Mouse (Mus musculus) liver, embryonic 12.5 days (tissue): ENCODE measurements at regions not wholly inside any gene's neighbourhood (a gene's known extent, or its start where the extent isn't known, plus 50 kb on each side); places are given as distances from the start of the nearest gene placed in this dataset.
A peak's percentile ranks its signal among the peaks of the same experiment; 100 is the strongest.

Experiments
- ATAC-seq: fragments of 200-750 bp; cut with Nextera tagmentation; 2 replicates; pipeline ENCODE4 v1.8.0; 2017; ENCODE audit warnings: moderate number of reproducible peaks, mild to moderate bottlenecking, moderate library complexity
- H3K27ac ChIP-seq: fragments of 300-500 bp; sonication (generic); 2 replicates; pipeline ENCODE4 v1.5.1; 2016; ENCODE audit warnings: mild to moderate bottlenecking
- H3K27me3 ChIP-seq: fragments of 300-500 bp; sonication (generic); replicated peaks from 2 replicates; pipeline ENCODE4 v1.6.1; 2016; ENCODE audit warnings: mild to moderate bottlenecking, moderate library complexity
- H3K36me3 ChIP-seq: fragments of 300-500 bp; sonication (generic); 2 replicates; pipeline ENCODE4 v1.6.1; 2016; ENCODE audit warnings: mild to moderate bottlenecking, moderate library complexity
- H3K4me1 ChIP-seq: fragments of 300-500 bp; sonication (generic); 2 replicates; pipeline ENCODE4 v1.6.1; 2016
- H3K4me2 ChIP-seq: fragments of 300-500 bp; sonication (generic); 2 replicates; pipeline ENCODE4 v1.6.1; 2016; ENCODE audit warnings: mild to moderate bottlenecking, moderate library complexity
- H3K4me3 ChIP-seq: fragments of 300-500 bp; sonication (generic); 2 replicates; pipeline ENCODE4 v1.5.1; 2016; ENCODE audit warnings: mild to moderate bottlenecking, moderate library complexity
- H3K9ac ChIP-seq: fragments of 300-500 bp; sonication (generic); 2 replicates; pipeline ENCODE4 v1.6.1; 2016; ENCODE audit warnings: mild to moderate bottlenecking, moderate library complexity
- H3K9me3 ChIP-seq: fragments of 300-500 bp; sonication (generic); replicated peaks from 2 replicates; pipeline ENCODE4 v1.6.1; 2016; ENCODE audit warnings: mild to moderate bottlenecking, moderate library complexity
- WGBS: fragments of 180-500 bp; shearing (Covaris S2); methylation state at CpG from one replicate; pipeline ENCODE4 v1.1.7; 2016; ENCODE audit not compliant: insufficient replicate concordance; 5-methylcytosine and 5-hydroxymethylcytosine counted together

DNA sequence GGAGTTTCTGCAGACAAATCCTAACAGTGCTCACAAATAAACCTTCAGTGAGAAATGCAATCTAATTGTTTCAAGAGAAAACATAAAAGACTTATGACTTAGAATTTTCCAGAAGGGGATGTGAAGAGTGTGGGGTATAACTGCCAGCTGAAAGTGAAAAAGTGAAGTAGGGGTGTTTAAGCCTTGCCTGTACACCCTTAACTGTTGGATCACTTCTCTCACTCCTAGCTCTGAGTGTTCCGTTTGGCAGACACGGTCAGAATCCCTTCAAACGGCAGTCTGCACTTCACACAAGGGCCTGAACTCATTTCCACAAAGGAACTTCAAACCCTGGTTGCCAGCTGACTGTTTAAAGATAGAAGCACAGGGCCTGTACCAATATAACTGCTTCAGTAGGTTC, 101.2 kb upstream of the Mpp6 start:
- H3K36me3 ChIP-seq, result no peaks in the 10 kb centered on the region
- no peaks in the 10 kb centered on the region for H3K27me3 ChIP-seq
- H3K27ac ChIP-seq, result peak overlapping the region; percentile 36; the same call in 1 of the 2 replicates
- H3K9me3 ChIP-seq, result no peaks in the 10 kb centered on the region
- H3K4me3 ChIP-seq, result no peak overlapping the region
- no peak overlapping the region for H3K9ac ChIP-seq
- no peak overlapping the region for H3K4me2 ChIP-seq
- no peak for ATAC-seq
- H3K4me1 ChIP-seq, result peaks cover 25% of the 10 kb centered on the region
- 17% methylated on average over 3 of the region's 3 CpGs for whole genome bisulfite sequencing

DNA sequence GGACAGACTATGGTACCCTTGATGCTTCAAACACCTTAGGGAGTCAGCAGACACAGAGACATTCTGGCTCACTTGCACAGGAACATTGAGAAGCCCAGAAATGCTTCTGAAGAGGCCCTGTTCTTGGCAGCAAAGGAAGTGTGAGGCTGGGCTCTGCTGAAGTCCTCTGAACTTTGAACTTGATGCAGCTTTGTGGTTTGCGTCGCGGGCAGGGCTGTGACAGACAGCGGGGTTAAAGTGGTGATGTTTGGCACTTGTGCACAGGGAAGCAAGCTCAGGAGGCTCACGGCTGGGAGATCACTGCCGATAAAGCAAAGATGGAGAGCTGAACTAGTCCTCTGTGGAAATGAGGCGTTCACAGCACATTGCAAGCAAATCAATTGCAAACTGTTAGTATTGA, 100.7 kb upstream of the Mpp6 start:
- 10% methylated on average over 7 of the region's 7 CpGs for WGBS
- Histone ChIP-seq H3K9ac (no peak overlapping the region), H3K9me3 (no peaks in the 10 kb centered on the region), H3K27me3 (no peaks in the 10 kb centered on the region), H3K36me3 (no peaks in the 10 kb centered on the region), H3K4me1 (peaks cover 25% of the 10 kb centered on the region), H3K4me2 (no peak overlapping the region), H3K4me3 (no peak overlapping the region), H3K27ac (peak overlapping the region; percentile 36; the same call in 1 of the 2 replicates)
- no peak for ATAC-seq

DNA sequence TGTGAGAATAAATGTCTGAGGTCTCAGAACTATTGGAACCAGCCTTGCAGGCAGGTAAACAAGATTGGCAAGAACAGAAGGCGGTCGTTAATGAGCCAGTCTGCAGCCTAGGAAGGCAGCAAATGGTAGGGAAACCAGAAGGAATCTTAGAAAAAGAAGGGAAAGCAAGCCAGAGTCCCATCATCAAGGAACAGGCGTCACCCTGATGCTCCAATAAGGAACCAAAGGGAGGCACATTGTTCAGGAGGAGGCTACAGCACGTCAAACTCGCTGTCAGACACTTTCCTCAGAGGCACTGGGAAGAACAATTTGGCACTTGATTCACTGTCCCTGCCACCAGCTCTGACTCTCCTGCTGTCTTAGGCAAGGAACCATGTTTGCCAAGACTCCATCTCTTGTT, 100.2 kb upstream of the Mpp6 start:
- Histone ChIP-seq H3K9ac (no peak overlapping the region), H3K27ac (no peak overlapping the region)
- WGBS, result 49% methylated on average over 5 of the region's 5 CpGs

DNA sequence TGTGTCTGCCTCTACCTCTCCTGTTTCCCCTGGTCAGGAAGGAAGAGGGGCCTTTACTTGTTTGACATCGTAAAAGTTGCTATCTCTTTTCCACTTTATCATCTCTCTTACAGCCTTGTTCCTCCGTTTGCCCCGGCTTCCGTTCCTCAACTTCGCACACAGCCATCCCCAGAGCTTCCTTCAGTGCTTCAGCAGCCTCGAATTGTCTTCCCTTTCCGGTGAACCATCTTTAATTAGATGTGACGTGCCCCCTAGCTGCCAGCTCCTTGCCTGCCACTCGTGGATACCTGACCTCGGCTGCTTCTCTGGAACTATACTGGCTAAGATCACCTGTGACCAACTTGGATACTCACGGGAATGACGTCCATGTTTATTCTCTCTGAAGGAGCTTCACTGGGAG, 99.0 kb upstream of the Mpp6 start:
- no peaks in the 10 kb centered on the region for H3K27me3 ChIP-seq
- H3K9me3 ChIP-seq, result no peaks in the 10 kb centered on the region
- no peaks in the 10 kb centered on the region for H3K36me3 ChIP-seq
- H3K4me1 ChIP-seq, result peaks cover 25% of the 10 kb centered on the region
- H3K4me3 ChIP-seq, result no peak overlapping the region
- no peak for ATAC-seq
- H3K4me2 ChIP-seq, result no peak overlapping the region
- no peak overlapping the region for H3K9ac ChIP-seq
- WGBS, result 33% methylated on average over 12 of the region's 12 CpGs
- H3K27ac ChIP-seq, result no peak overlapping the region

More for the DNA sequence above, 100.2 kb upstream of the Mpp6 start:
- H3K4me2 ChIP-seq, result no peak overlapping the region
- H3K36me3 ChIP-seq, result no peaks in the 10 kb centered on the region
- no peaks in the 10 kb centered on the region for H3K27me3 ChIP-seq
- no peaks in the 10 kb centered on the region for H3K9me3 ChIP-seq
- no peak for ATAC-seq
- H3K4me3 ChIP-seq, result no peak overlapping the region
- H3K4me1 ChIP-seq, result peaks cover 25% of the 10 kb centered on the region

DNA sequence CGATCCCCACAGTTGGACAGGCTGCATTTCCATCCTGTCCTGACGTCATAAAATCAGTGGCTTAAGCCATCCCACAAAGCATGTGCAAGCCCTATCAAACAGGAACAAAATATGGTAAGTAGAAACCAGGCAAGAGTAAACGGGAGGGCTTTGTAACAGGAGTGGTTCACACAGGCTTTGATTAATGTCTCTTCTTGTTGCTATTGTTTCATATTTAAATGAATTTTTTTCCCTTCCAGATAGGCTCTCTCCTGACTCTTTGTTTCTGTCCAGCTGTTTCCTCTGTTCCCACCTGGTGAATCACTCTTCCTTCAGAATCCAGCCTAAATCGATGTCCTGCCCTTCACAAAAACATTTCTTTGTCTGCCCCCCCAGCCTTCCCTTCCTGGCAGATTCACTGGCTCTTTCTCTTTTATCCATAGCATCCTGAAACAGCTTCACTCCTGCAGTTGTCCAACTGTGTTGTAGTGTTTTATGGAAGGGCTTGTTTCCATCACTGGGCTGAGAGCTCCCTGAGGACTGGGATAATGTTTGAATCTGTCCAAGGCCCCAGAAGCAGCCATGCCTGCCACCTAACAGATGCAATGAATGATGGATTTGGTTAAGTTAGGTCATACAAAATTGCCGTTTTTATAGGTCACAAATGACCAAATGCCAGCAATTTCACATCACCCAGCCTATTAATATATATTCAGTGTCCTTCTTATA, 98.1 kb upstream of the Mpp6 start:
- no peaks in the 10 kb centered on the region for H3K9me3 ChIP-seq
- no peak for ATAC-seq
- no peak overlapping the region for H3K4me2 ChIP-seq
- no peaks in the 10 kb centered on the region for H3K36me3 ChIP-seq
- 53% methylated on average over 5 of the region's 5 CpGs for WGBS
- H3K27me3 ChIP-seq, result no peaks in the 10 kb centered on the region
- H3K4me3 ChIP-seq, result no peak overlapping the region
- H3K9ac ChIP-seq, result no peak overlapping the region
- no peak overlapping the region for H3K27ac ChIP-seq
- H3K4me1 ChIP-seq, result peaks cover 25% of the 10 kb centered on the region

DNA sequence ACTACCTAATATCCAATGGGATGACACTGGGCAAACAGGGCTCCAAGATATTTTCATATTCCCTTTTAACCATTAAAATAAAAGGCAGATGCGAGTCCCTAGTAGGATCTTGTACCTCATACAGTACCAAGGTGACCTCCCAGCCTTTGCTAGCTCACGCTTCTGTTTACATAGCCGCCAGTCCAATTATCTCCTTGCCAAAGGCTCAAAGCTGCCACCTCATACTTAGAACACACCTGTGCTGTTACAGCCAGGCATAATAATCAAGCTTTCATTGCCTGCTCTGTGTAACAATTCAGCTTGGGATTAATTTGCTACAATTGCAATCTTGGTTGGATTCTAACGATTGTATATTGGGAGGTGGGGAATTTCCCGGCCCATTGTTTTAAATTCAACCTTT, 97.0 kb upstream of the Mpp6 start:
- no peak overlapping the region for H3K4me3 ChIP-seq
- H3K9ac ChIP-seq, result no peak overlapping the region
- no peak overlapping the region for H3K27ac ChIP-seq
- ATAC-seq, result no peak
- H3K36me3 ChIP-seq, result no peaks in the 10 kb centered on the region
- no peaks in the 10 kb centered on the region for H3K9me3 ChIP-seq
- H3K27me3 ChIP-seq, result no peaks in the 10 kb centered on the region
- 72% methylated on average over 5 of the region's 5 CpGs for WGBS
- peaks cover 25% of the 10 kb centered on the region for H3K4me1 ChIP-seq
- no peak overlapping the region for H3K4me2 ChIP-seq

DNA sequence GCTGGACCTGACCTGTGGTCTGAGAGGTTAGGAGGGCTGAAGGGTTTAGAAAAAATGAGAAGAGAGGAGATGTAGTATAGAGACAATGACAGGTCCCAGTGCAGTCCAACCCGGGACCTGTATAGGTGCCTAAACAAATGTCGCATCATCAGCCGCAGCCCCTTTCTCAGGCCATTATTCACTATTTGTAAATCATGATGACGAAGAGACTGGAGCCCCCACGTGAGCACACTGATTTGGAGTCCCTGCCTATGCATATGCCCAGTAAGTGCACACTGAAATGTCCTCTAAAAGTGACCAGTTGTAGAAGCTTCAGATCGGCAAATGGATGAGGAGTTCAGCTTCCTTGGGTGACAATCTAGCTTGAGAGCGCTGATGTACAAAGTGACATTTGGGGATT, 96.2 kb upstream of the Mpp6 start:
- 77% methylated on average over 7 of the region's 7 CpGs for WGBS
- H3K4me1 ChIP-seq, result peaks cover 19% of the 10 kb centered on the region
- no peak overlapping the region for H3K4me3 ChIP-seq
- no peaks in the 10 kb centered on the region for H3K27me3 ChIP-seq
- H3K36me3 ChIP-seq, result no peaks in the 10 kb centered on the region
- H3K9me3 ChIP-seq, result no peaks in the 10 kb centered on the region
- ATAC-seq, result no peak
- no peak overlapping the region for H3K9ac ChIP-seq
- no peak overlapping the region for H3K4me2 ChIP-seq
- H3K27ac ChIP-seq, result no peak overlapping the region

DNA sequence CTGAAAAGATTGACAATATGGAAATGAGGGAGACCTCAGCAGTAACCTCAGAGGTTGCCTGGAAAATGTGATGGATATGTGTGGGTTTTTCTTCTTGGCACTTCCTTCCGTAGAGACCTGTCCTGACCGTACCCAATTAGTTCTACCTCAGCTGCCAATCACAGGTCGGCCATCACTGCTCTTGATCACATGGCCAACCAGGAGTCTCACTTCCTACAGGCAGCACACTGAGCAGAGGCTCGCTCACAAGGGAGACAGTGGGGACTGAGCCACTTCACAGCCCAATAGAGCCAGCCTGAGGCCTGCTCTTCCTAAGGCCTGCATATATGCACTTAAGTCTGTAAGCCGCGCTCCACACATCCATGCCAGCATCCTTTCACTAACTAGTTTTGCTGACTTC, 82.1 kb upstream of the Mpp6 start:
- no peak overlapping the region for H3K4me3 ChIP-seq

DNA sequence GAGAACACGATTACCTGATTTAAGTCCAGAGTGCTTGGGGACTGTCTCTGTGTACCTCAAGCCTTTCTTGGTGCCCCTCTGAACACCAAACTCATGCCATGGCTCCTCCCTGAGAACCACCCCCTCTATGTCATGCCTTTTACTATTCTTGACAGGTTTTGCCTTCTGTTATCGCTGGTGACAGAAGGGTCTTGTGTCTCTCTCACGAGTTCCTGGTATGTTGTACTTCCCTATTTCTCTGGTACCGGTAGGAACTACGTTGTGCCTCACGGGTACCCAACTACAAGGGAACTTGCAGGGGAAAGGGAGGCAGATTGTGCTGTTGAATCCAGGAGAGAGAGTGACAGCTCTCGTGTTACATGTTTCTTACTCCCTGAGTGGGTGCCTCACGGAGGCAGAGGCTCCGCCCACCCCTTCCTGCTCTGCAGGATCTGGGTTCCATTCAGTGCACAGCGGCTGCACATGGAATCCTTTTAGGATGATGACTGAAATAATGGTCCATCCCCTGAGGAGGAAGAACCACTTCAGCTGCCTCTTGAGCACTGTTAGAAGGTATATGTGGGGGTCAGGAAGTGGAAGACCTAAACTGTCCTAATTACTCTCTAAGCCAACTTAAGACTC, 80.0 kb upstream of the Mpp6 start:
- 25% methylated on average over 10 of the region's 10 CpGs for WGBS
- peak overlapping the region; percentile 51 for H3K4me2 ChIP-seq
- ATAC-seq, result peak; percentile 52; the same call in 1 of the 2 replicates
- H3K36me3 ChIP-seq, result no peaks in the 10 kb centered on the region
- H3K27ac ChIP-seq, result no peak overlapping the region
- H3K9me3 ChIP-seq, result no peaks in the 10 kb centered on the region
- H3K4me3 ChIP-seq, result 0 out of 2 replicates have a peak overlapping the region, but pooled peaks have one; percentile 13
- no peaks in the 10 kb centered on the region for H3K27me3 ChIP-seq
- H3K9ac ChIP-seq, result no peak overlapping the region
- peaks cover 5% of the 10 kb centered on the region; the same call in 1 of the 2 replicates for H3K4me1 ChIP-seq

More for the DNA sequence above, 82.1 kb upstream of the Mpp6 start:
- no peaks in the 10 kb centered on the region for H3K27me3 ChIP-seq
- ATAC-seq, result no peak
- H3K36me3 ChIP-seq, result no peaks in the 10 kb centered on the region
- WGBS, result 67% methylated on average over 6 of the region's 6 CpGs
- no peaks in the 10 kb centered on the region for H3K9me3 ChIP-seq
- no peak overlapping the region for H3K9ac ChIP-seq
- no peak overlapping the region for H3K27ac ChIP-seq
- peaks cover 5% of the 10 kb centered on the region; the same call in 1 of the 2 replicates for H3K4me1 ChIP-seq
- no peak overlapping the region for H3K4me2 ChIP-seq

DNA sequence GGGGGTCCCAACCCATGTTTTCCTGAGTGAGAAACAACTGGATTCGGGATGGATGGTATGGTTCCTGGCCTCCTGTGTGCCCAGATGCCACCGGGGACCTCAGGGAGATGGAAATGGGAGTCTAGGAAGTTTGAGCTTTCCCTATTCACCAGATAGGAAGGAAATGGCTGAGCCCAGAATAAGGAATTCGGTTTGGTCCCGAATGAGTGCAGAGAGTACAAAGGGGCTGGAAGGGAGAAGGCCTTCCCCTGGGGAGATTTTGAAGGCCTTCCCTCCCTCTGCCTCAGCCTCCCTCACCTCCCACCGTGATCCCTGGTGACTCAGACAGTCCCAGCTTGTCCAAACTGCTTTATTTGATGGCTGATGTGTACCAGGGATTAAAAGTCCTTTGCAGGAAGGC, 78.7 kb upstream of the Mpp6 start:
- H3K9me3 ChIP-seq, result no peaks in the 10 kb centered on the region
- H3K4me2 ChIP-seq, result no peak overlapping the region
- no peak for ATAC-seq
- H3K27ac ChIP-seq, result no peak overlapping the region
- H3K36me3 ChIP-seq, result no peaks in the 10 kb centered on the region
- H3K4me3 ChIP-seq, result no peak overlapping the region
- WGBS, result 56% methylated on average over 5 of the region's 5 CpGs
- H3K9ac ChIP-seq, result no peak overlapping the region
- no peaks in the 10 kb centered on the region for H3K27me3 ChIP-seq
- peaks cover 5% of the 10 kb centered on the region; the same call in 1 of the 2 replicates for H3K4me1 ChIP-seq

DNA sequence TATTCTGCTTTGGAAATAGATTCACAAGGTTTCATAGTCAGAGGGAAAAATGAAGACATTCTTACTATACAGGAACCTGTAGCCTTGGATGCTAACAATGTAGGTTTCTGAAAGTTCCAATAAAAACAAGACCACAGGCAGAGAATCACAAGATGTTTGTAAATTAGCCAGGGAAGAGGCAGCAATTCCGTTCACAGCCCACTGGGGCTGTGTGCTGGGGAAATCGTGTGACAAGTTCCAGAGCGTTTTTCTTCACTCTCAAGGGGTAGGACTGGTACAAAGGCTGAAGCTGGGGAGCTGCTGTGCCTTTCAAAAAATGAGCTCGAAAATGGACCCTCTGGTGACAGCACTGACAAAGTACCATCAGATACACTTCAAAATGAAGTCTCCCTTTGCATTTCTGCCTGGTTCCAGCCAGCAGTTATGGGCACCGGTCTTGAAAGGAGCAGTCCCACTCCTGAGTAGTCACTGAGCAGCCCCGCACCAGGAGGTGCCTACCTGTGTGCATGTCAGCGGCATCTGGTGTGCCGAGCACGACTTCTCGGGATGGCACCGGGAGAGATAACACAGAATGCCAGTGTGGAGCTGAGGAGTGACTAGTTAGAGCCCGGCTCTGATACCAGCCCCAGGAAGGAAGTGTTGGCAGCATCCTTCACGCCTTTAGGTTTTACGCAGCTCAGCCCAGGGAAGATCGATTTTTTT, 77.0 kb upstream of the Mpp6 start:
- no peak overlapping the region for H3K4me3 ChIP-seq
- no peaks in the 10 kb centered on the region for H3K36me3 ChIP-seq
- no peaks in the 10 kb centered on the region for H3K9me3 ChIP-seq
- no peak overlapping the region for H3K27ac ChIP-seq
- no peak for ATAC-seq
- H3K4me2 ChIP-seq, result no peak overlapping the region
- 52% methylated on average over 15 of the region's 15 CpGs for WGBS
- H3K9ac ChIP-seq, result no peak overlapping the region
- no peaks in the 10 kb centered on the region for H3K27me3 ChIP-seq
- H3K4me1 ChIP-seq, result peaks cover 7% of the 10 kb centered on the region; the same call in 1 of the 2 replicates

DNA sequence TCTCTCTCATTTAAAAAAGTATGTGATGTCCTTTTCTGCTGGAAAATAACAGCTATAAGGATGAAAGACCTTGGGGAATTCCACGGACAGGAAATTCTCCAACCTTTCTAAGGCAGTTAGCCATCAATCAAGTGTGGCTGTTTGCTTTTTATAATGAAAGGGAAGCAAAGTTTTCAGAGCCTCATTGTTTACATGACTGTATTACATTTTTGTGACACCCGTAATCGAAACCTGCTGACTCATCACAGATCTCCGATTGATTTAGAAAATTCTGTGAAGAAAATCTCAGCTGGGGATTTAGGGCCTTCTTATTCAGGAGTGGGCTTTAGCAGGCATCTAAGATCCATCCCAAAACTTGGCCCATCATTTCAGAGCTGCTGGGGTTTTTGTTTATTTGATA, 72.4 kb upstream of the Mpp6 start:
- H3K27me3 ChIP-seq, result no peaks in the 10 kb centered on the region
- H3K4me1 ChIP-seq, result peaks cover 9% of the 10 kb centered on the region; the same call in 1 of the 2 replicates
- no peaks in the 10 kb centered on the region for H3K36me3 ChIP-seq
- no peaks in the 10 kb centered on the region for H3K9me3 ChIP-seq
- no peak for ATAC-seq
- WGBS, result 55% methylated on average over 4 of the region's 4 CpGs
- H3K4me2 ChIP-seq, result no peak overlapping the region
- no peak overlapping the region for H3K27ac ChIP-seq
- no peak overlapping the region for H3K4me3 ChIP-seq
- H3K9ac ChIP-seq, result no peak overlapping the region
